Mouse (Mus musculus) common myeloid progenitor, adult 5-6 weeks (primary cell): Measurements from ENCODE around the gene Jam2. TPM values are rescaled to one million over a fixed set of nuclear protein-coding genes. Genes with fewer than 3 reads are reported as not detected.
A peak's percentile ranks its signal among the peaks of the same experiment; 100 is the strongest.

Source experiments
- ATAC-seq: replicated peaks from 2 replicates; pipeline ENCODE4 v1.8.0; 2016; ENCODE audit warnings: low read depth, mild to moderate bottlenecking, moderate TSS enrichment, inconsistent platforms; ENCODE audit not compliant: poor library complexity, severe bottlenecking
- total RNA-seq: library from RNA; stranded (forward); fragments of 200-1000, 187-1606 nt; gene quantifications from 2 replicates; pipeline ENCODE4 v1.2.3, GENCODE M21; 2017

Gene Jam2
- total RNA-seq, result 0.37 TPM in 1 of 2 replicates, not detected in the other

DNA sequence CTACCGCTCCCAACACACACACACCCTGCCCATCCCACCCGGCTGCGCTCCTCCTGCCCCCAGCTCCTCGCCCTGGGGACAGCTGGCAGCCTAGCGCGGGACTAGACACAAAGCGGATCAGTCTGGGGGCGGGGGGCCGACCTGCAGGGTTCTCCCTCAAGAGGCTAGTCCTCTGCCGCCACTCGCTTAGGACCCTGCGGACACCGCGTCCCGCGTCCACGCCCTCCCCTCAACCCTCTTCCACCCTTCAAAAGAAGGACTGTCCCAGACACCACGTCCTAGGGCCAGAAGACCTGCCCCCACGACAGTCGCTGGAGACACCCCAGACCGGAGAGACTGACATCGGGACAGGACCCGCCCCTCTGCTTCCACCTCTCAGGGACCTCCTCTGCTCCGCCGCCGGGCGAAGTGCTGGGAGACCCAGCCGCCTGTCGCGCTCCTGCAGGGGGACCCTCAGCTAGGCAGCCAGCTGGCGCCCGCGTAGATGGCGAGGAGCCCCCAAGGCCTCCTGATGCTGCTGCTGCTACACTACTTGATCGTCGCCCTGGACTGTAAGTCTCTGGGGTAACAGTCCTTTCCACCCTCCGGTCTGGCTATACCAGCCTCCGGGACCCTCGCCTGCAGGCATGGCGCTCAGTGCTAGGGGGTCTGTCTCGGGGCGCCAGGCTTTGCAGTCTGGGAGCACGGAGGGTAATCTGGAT lies at the start of gene Jam2:
Gene Jam2 (plus strand): TSS at position 121 of the 701 bp plus-strand sequence.
- peak; percentile 70 for ATAC-seq

DNA sequence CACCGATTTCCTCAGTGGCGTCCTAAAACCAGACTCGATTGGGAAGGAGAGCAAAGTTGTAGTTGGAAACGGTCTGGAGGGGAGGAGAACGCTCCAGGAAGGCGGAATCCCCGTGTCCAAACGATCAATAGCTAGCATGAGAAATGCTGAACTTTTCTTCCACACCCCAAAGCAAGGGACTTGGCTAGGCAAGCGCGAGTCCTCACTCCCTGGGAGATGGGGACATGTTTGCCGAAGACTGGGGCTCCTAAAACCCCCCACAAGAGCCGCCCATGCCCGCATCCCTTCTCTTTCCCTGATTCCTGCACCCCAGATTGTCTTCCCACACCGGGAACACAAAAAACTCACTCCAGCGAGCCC lies 39.1 kb upstream of the Jam2 start:
- peak; percentile 12 for ATAC-seq

DNA sequence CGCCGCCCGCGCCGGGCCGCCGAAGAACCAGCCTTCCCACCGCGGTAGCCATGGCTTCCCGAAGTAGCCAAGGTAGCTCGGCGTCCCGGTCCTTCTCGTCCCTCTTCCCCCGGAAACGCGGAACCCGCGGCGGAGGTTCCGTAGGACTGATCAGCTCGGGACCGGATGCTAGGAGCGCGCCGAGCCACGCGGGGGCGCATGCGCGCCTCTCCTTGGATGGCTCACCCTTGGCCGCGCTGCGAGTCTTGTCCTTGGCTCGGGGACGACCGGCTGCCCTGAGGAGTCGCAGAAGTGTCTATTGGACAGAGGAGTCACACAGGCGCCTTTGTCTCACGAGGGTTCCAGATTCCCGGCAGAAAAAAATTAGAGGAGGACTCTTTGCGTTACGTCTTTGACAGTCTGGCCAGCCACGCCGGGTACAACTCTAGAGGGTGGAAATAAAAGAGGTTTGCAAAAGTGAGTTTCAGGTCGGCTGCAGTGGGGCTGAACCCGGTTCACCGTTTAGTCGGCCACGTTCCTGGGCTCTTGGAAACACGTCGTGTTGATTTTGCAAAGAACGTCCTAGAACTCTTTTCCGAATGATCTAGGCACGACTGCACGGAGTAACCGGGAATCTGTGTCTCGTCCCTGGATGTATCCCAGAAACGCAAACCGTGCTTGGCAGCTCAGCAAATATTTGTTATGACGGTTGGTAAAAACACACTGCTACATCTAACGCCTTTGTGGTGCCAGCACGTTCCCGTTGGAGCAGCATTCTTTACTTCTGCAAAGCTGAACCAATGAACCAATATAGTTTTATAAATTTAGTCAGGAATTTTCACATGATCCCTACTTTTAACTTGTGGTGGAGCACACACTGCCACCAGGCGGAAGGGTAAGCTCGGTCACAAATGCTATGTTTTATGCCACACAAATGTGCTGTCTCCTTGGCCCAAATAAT lies 38.5 kb upstream of the Jam2 start, which contains the start of gene Mrpl39:
Gene Mrpl39 (minus strand): TSS at position 577 of the 940 bp plus-strand sequence.
- peak; percentile 96 for ATAC-seq

DNA sequence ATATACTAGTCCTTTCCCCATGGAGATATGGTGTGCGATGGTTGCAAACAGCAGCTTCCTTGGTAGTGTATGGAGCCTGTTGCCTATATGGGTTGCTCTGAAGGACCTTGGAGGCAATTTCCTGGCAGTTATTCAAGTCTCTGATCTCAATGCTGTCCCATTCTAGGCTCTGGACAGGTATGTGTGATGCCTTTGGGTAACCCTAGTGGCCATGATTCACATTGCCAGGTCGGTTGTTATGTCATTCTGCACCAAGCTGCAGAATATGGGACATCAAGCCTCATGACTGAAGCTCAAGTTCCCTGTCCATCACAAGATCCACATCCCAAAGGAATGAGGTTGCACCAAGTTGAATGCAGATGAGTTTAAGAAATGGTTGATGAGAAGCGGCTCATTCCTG lies 36.6 kb upstream of the Jam2 start:
- no peak for ATAC-seq

DNA sequence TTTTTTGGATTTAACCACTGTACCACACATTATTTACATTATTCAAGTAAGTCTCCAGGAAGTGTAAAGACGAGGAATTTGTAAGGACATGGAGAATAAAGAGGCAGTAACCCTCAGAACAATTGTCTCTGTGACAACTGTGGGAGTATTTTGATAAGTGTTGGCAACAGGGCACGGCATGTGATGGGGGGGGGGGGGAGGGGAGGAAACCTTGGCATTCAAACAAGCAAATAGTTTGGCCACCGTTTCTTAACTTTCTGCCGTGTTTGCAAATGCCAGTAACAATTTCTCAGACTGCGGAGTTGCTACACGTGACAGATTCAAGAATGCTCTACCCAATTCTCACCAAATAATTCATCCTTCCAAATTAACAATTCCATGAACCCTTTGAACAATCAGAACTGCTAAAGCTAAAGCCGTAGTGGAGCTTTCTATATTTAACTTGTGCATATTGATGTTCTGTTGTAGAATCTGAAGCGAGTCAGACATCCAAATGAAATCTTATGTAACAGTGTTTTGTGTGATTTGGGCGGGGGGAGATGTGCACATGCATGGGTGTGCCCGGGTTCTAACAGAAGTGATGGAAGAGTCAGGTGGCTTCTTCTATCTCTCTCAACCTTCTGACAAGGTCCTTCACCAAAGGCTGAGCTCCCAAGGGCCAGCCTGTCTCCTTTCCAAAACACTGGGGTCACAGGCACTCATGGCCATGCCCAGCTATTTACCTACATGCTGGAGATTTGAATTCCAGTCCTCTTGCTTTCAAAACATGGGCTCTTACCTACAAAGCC lies 29.0 kb upstream of the Jam2 start:
- no peak for ATAC-seq

DNA sequence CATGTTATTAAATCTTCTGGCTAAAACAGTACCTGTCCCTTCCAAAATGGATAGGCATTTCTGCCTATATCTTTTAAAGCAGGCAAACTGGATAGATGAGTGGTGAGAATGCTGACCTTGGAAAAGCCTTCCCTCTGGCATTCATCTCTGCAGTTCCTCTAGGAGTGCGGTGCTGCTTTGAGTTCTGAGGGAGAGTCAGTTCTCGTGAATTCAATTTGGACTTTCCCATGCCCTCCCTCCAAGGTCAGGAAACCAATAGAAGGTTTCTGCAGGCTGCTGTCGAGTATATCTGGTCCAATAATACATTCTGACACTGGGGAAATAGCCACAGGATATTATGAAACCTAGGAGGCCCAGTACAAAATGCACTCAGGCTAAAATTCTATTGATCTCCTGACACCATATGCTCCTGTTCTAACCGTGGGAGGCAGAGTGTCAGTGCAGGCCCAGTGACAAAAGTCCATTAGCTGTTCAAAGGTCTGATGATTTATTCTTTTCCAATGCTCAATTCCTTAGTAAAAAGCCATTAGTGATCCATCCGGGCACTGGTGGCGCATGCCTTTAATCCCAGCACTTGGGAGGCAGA lies 28.1 kb upstream of the Jam2 start:
- ATAC-seq, result no peak

DNA sequence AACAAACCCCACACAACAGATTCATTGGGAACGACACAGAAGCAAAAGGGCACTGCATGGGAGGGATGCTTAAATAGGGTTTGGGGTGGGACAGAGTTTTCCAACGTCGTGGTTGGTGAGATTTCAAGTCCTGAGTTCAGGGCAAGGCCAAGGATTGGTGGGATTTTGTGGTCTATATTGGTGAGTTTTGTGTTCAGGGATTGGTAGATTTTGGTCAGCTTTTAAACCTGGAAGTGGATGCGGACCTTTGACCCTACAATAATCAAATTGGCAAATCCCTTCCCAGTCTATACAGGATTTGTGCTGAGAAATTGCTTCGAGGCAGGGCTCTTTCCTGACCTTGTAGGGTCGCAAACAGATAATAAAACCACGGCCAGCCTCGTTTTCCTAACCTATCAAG lies 6.0 kb upstream of the Jam2 start:
- ATAC-seq, result no peak

DNA sequence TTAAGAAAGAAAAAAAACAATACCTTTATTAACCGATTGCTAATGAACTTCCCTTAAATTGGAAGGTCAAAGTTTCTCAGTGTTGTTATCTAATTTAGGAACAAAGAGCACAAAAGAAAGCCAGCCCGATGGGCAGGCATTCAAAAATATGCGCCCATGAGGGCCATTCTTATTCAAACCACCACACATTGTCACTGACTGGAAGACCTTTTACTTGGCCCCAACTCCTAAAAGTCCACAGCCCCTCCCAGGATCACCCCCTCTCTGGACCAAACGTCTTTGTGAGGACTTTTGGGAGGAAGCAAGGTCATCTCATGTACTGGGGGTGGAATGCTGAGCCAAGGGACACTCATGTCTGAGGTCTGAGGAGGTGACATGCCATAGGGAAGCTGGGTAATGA lies 4.7 kb upstream of the Jam2 start:
- ATAC-seq, result no peak

DNA sequence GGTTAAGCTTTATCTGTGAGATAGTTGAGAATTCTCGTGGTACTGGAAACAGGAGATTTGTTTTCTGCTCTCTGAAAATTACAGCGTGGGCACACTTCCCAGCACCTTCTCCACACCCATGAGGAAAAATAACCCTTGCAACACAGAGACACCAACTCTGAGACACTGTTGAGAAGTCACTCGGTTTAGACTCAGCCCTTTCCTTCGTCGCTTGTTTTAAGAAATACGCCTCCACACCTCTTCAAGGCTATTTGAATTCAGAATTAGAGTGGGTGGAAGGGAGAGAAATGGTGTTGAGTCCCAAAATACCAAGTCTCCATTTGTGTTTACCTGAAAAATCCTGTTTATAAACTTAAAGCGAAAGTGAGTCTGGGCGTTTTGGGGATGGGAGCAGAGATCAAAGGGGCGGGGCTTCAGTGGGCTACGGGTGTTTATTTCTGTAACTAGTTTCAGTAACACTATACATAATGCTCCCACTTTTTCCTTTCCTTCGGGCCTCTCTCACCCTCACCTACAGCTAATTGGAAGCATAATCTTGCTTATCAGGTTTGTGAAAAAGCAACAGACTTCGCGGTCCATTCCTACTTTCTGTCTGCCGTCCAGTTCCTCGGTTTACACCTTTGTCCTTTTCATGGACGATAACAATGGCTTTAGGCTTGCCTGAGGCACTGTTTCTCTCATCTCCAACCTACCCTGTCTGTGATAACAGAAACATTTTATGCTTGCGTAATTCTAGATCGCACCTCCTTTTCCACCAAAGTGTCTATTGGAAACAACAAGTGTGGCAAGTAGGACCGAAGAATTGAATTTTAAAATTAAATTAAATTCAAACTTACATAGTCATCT lies 4.1 kb upstream of the Jam2 start:
- no peak for ATAC-seq

DNA sequence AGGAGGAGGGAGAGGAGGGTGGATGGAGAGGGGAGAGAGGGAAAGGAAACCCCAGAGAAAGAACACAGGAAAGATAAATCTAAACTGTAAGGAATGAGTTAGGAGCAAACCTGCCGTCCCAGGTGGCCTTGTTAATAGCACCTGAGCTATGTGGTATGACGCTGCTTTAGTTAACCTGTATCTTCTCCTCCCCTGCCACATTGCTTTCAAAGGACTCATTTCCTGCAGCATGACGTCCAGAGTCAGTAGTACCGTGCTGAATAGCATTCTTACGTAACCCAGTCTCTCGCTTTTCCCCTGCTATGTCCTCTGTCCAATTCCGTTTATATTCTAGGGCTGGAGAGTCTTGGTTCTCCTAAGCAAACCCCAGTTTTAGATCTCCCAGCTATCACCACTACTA lies 3.0 kb upstream of the Jam2 start:
- no peak for ATAC-seq

DNA sequence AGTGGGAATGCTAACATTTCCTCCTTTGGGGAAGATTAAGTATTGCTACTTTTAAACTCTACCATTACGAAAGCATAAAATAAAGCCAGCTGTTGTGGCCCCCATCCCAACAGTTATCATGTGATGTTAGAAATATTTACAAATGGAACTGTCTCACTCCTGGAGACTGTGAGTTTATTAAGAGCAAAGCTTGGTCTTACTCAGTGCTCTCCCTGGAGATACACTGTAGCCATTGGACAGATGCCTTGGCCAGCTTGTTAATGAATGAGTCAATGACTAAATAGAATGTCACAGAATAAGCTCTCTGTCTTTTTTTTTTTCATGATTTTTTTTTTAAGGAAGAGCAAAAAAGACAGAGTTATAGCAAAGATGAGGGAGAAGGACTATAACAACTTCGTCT lies 2.5 kb upstream of the Jam2 start:
- ATAC-seq, result no peak

DNA sequence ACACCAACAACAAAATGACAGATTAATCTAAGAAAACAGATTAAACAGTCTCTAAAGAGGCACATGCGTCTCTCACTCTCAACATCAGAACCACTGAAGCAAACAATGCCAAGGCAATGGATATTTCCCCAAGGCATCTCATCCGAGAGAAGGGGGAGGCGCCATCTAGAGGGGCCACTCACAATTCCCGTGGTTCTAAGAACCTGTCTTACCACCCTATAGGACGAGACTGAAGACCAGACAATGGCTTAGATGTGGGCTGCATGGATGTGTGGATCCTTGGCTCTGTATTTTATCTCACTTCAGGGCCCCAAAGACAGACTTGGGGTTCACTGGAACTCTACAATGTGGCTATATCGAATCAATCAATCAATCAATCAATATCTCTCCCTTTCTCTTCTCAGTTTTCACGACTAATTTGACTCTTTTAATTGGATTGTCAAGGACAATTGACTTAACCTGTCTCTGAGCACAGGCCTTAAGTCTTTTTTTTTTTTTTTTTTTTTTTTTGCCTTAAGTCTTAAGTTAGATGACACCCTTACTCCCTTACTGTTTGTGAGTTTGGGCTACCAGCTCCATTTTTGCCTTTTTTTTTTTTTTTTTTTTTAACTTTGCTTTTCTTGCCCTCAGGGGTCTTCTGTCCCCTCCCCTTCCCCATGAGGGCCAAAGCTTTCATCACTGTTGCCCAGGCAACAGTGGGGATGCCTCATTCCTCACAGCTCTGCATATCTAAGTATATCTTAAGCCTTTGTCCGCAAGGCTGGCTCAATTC lies 1.2 kb upstream of the Jam2 start:
- no peak for ATAC-seq

DNA sequence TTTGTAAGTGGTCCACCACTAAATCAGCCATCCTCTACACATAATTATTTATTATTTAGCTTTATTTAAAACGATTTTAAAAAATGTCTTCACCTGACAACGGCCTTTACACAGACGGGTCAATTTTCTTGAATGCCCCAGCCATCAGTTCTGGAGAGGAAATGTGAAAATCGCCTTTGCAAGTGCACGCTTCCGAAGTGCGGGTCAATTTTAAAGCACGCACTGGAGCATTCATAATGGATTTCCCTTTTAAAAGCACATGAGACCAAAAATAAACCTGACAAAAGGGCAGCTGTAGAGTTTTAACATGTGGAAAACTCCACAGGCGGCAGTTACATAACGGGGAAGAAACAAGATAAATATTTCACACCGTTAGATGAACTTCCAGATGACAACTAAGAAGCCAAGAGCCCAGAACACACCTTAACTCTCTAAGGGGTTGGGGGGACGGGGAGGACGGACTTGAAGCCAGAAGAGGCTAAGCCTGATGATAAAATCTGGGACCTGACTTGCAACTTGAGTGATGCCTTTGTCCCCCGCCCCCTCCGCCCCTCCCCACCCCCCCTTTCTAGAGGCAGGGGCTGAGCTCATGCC lies 558 bp upstream of the Jam2 start:
- no peak for ATAC-seq

DNA sequence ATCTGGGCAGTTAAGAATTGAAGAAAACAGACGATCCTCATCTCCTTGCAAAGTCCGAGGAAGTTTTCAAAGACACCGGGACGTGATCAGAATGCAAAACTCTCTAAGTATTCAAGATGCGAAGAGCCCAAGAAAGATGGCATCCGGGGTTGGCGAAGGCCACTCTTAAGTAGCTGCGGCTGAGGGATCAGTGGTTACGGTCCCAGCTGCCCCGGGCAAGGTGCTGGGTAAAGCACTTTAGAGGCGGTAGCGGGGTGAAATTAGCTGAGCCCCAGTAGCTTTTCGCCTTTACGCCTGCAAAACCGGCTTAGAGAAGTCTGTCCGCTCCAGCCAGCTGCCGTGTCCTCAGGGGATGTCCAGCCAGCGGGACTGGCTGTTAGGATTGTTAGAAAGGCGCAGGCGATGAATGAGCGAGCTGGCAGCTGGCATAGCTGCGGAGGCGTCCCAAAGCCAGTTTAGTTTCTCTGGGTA lies 873 bp downstream of the Jam2 start:
- peak; percentile 62 for ATAC-seq

DNA sequence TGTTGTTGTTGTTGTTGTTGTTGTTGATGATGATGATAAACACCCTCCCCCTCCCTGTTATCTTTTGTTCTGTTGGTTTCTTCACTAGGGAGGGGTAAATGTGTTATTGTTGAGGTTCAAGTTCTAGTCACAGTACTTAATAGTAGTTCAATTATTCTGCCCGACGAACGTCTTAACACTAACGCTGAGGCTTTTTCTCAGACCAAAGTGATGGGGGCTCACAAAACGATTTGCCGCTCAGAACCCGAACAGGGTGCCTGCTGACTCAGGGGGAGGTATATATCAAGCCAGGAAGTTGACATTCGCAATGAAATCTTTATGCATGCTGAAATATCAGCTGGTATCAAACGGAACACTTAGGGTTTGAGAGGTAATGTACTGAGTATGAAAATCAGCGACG lies 1.4 kb downstream of the Jam2 start:
- no peak for ATAC-seq

DNA sequence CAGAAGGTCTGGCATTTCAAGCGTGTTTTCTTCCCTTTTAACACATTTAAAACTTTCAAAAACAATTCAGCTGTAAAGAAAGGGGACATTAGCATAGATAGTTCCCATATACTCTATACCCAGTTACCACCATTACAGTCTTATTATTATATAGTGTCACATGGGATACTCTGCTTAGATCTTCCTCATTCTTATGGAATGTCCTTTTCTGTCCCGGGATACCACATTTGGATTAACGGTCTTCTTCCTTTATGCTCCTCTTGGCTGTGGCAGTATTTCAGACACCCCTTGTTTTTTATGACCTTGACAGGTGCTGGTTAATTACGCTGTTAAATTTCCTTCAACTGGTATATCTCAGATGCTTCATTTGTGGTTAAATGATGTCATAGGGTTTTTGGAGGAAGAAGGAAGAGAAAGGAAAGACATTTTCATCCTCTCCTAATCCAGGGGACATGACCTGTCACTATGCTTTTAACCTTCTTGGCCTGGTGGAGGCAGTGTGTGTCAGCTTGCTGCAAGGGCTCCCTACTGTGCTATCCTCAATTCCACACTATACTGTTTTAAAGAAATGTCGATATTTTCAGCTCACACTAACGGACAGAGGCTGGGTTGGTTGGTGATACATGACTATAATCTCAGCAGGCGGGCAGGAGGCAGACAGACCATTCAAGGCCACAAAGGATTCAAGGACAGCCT lies 2.3 kb downstream of the Jam2 start:
- peak; percentile 36; the same call in 1 of the 2 replicates for ATAC-seq

DNA sequence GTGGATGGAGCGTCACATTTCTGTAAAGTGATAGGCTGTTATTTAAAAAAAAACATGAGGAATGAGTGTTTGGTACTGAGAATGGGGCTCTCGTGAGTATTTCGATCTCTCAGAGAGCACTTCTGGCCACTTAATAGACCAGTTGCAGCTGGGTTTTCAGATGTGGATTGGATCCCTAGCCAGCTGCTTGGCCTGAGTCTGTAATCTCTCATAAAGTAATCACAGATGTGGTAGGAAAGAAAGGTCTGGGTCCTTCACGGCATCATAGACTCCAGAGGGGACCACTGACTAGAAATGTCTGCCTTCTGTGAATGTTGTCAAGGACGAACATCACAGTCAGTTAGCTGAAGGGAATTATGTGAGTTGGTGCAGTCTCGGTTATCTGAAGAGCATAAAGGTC lies 4.5 kb downstream of the Jam2 start:
- ATAC-seq, result no peak
